Mouse (Mus musculus) embryonic fibroblast, embryonic 13.5 days (primary cell): Measurements from ENCODE around the gene Srp68.

ENCODE experiments used
- CTCF ChIP-seq: IDR thresholded peaks from 2 replicates; pipeline ENCODE4 v1.5.1; 2011; ENCODE audit warnings: mild to moderate bottlenecking, control low read depth, low read length, moderate library complexity, borderline replicate concordance; ENCODE audit not compliant: insufficient read depth
- POLR2A ChIP-seq: IDR thresholded peaks from 2 replicates; pipeline ENCODE4 v1.6.1; 2011; ENCODE audit warnings: low read depth, mild to moderate bottlenecking, control low read depth, low read length, moderate library complexity

GRCm38 (mm10) chr11:116259461-116259860 lies 14.6 kb downstream of the Srp68 start:
- TF ChIP-seq CTCF (no peak), POLR2A (no peak)
